Mouse (Mus musculus): ENCODE measurements at regions not wholly inside any gene's neighbourhood (a gene's known extent, or its start where the extent isn't known, plus 50 kb on each side); places are given as distances from the start of the nearest gene placed in this dataset.
"Not testable (repeated sequence)": the region's sequence is repeated elsewhere in the genome, so short reads cannot be mapped to it uniquely, and the experiment has no call there.

GRCm38 (mm10) chr16:30686536-30686935 is 87.0 kb downstream of the Fam43a start:
- DNase-seq = no peak

DNA sequence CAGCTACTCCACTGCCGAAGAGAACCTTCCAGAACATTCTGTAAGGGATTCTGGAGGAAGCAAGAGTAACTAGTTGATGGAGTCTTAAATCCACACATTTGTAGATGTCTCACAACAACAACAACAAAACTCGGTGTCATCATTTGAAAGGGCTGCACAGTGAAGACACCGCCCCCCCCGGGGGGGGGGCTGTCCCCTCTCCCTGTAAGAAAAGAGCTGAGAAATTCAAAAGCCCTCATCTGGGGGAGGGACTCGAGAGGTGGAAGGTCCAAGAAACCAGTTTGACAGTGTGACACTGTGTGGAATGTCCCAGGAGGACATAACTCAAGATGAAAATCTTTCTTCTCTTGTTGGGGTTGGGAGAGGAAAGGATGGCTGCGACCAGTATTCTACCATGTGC is 87.7 kb downstream of the Fam43a start:
- DNase-seq = no peak

DNA sequence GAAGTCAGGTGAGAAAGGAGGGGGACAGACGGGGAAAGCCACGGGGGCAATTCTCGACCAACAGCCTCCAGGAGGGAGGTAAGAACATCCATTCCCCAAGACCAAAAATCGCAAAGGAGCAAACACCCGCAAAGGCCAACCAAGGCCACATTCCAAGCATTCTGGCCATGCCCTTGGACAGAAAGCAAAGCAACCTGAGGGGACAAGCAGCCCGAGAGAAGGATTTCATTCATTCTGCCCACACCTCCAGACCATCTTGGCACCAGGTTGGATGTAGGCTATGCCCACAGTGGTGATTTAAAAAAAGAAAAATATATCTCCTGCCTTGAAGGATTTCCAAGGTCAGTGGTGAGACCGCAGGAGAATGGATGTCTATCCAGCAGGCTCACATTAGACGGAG is 88.2 kb downstream of the Fam43a start:
- no peak for DNase-seq

GRCm38 (mm10) chr16:30690531-30690930 is 91.0 kb downstream of the Fam43a start:
- no peak for DNase-seq

DNA sequence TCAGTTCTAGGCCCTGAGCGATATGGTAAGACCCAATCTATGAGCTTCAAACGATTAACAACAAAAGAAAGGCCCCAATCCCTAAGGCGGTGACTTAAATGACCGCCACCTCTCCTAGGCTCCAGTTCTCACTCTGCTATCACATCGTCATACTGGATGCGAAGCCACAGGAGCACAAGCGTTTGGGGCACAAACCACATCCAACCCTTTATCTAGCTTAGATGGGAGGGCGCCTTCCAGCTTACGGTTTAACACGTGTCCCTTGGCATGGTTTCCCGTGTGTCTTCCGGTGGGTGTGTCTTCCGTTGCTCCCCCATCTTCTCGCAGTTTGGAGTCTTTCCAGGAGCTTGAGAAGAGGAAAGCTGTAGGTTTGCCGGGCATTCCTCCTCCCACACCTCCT is 92.4 kb downstream of the Fam43a start:
- DNase-seq = no peak

GRCm38 (mm10) chr16:30692541-30693141 is 93.1 kb downstream of the Fam43a start:
- DNase-seq = no peak

DNA sequence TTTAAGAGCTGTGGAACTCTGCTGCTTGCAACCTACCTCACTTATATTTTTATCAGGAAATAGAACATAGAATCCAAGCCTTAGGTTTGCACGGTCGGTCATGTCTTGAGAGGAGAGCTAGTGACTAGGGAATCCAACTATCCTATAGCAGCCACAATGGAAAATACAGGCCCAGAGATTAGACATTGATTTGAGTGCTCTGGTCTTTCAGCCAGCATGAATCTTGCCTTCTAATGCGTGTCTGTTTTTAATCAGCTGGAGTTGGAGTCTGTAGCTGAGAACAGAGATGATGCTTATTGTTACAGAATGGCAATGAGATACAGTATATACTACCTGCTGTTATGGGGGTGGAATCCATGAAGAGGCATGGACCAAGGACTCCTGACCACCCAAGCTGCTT is 93.7 kb downstream of the Fam43a start:
- no peak for DNase-seq

- no peak for DNase-seq
Measured at GRCm38 (mm10) chr16:30693839-30694527, 94.5 kb downstream of the Fam43a start.

GRCm38 (mm10) chr16:30695691-30696090 is 96.2 kb downstream of the Fam43a start:
- no peak for DNase-seq

DNA sequence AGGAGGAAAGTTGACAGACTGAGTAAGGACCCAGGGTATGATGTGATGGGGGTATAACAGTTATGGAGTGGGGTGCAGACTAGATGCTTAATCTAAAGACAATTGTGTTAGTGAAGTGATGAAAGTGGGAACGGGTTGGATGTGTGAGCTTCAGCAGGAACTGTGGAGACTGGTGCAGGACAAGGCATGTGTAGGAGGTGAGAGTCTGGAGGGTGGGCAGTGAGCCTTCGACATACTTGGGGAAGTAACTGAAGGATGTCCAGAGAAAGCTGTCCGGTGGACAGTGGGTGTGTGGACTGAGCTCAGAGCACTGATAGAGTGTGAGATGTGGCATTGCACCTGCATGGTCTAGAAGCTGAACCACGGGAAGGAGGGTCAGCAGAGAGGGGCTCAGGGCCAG is 97.7 kb downstream of the Fam43a start:
- no peak for DNase-seq

- DNase-seq = no peak
Measured at GRCm38 (mm10) chr16:30697806-30698205, 98.3 kb downstream of the Fam43a start.

DNA sequence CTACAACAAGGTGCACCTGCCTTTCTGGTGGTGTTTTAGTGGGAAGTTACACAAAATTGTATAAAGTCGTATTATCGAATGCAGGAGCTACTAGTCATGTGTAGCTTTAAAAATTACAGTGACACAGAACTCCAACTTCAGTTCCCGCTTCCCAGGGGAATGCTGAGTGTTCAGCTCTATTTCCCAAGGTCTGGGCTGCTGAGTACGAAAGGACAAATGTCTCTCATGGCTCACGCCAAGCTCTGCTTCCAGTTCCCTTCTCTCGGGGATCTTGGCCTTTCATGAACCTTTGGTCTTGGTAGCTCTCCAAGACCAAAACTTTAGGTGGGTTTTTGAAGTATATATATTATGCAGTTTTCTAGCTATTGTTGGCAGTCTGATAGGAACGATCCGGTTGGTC is 104.3 kb downstream of the Fam43a start:
- no peak for DNase-seq

DNA sequence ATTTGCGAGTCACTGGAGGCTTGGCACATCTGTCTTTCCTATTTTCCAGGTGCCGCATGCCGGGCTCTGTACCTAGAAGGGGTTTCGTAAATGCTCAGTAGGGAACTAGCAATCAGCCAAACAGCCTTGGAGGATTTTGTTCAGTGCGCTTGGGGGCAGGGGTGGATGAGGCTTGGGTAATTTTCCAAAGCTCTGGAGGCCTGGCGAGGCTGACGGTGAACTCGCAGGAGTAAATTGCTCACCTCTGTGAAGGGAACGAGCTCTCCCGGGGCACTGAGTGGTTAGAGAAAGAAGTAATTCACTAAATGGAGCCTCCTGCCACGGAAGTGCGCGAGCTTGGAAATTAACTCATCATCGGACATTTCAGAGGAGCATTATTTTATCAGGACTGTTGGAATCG is 110.0 kb downstream of the Fam43a start:
- no peak for DNase-seq

GRCm38 (mm10) chr16:30709975-30710374 is 110.5 kb downstream of the Fam43a start:
- no peak for DNase-seq

- DNase-seq = no peak
Measured at GRCm38 (mm10) chr16:30712570-30712969, 113.0 kb downstream of the Fam43a start.

DNA sequence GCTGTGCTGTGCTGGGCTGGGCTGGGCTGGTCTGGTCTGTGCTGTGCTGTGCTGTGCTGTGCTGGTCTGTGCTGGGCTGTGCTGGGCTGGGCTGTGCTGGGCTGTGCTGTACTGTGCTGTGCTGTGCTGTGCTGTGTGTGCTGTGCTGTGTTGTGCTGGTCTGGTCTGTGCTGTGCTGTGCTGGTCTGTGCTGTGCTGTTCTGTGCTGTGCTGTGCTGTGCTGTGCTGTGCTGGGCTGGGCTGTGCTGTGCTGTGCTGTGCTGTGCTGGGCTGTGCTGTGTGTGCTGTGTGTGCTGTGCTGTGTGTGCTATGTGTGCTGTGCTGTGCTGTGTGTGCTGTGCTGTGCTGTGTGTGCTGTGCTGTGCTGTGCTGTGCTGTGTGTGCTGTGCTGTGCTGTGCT is 118.1 kb downstream of the Fam43a start:
- DNase-seq = not testable (repeated sequence)

- peak; percentile 47 for DNase-seq
Measured at GRCm38 (mm10) chr16:30720791-30721190, 121.3 kb downstream of the Fam43a start.

DNA sequence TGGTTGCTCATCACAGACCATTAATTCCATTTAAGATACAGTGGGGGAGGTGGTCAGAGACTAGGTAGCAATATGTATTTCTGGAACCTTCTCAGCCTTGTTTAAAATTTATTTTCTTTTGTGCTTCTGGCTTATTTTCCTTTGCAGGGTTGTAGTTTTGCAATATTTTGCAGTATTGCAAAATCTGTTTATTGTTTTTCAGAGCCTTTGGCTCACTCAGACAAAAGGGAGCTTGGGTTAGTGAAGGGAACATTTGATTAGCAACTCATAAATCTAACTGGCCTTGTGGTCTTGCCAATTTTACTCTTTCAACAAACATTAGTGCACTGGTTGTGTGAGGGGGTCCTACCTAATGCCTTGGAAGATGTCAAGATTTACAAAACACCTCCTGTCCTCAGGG is 121.7 kb downstream of the Fam43a start:
- DNase-seq = no peak

- no peak for DNase-seq
Measured at GRCm38 (mm10) chr16:30722372-30722771, 122.8 kb downstream of the Fam43a start.

GRCm38 (mm10) chr16:30724591-30724990 is 125.1 kb downstream of the Fam43a start:
- DNase-seq = peak; percentile 66

DNA sequence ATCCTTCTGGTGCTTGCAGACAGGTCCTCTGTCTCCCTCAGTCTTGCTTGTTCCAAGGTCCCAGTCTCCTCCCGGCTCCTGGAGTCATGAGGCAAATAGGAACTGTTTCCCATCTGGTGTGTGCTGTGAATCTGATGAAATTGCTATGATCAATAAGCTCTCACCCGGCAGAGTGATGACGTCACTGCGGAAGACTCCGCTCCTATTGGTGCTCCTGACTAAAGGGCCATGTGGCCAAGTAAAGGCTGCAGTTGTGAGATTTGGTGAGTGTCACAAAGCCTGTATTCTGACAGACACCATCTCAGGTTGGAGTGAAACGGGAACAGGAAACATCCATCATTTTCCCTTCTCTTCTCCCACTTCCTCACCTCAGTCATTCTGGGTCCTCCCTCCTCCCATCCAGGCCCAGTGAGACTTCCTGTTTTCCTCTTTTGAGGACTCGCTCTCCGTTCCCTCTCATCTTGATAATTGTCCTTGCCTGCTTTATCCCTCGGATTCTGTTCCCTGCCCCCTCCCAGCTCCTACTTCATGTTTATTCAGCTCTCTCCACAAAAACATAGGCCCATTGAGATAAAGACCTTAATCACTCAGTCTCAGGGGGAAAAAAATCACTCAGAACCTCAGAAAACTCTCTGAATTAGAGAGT is 133.4 kb downstream of the Fam43a start:
- no peak for DNase-seq

DNA sequence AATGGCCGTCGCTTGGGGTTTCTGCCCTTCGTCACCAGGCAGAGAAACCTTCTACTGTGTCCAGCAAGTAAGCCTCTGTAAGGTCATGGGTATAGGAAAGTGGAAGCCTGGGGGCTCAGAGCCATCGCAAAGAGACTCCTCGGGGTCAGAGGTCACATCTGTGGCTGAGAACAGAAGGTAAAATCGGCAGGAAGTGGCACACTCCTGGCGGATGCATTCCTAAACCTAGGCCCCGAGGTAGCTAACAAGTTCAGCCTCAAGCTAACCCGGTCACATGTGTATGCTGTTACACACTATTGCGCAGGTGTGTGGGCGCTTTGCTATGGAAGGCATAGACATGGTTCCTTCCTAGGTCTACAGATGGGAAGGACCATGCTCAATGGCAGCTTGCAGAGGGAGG is 134.0 kb downstream of the Fam43a start:
- DNase-seq = peak; percentile 79

DNA sequence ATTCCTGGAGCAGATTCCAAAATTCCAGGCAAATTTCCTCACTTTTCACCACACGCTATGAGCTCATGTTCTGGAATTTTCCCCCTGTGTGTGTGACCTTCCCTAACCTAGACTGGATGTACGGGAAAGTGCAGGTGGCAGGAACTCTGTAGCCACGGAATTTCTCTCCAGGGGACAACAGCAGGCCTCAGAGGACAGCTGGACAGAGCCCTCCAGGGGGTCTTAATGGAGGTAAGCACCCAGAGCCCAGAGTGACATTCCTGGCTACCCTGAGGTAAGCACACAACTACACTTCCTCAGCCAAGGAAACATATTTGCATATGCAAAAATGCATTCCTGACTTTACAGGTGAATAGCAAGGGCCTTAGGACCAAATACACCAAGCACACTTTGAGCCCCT is 135.8 kb downstream of the Fam43a start:
- no peak for DNase-seq

DNA sequence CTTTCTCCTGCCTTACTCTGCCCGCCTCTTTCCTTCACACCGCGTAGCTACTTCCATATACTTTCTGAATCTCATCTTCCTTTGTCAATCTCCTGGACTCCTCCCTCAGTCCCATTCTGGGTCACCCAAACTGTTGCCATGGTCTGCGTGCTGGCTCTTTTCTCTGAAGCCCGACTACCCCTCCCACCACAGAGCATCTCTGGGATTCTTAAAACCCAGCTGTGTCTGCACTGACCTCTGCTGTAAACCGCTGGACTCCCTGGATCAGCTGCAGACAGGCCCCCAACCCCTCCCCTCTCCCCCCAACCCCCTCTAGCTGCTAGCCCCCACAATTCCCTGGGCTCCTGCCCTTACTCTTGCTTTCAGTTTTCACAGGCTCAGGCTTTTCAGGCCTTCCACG is 136.4 kb downstream of the Fam43a start:
- peak; percentile 50 for DNase-seq
